Mouse (Mus musculus) lung, adult 2 months (tissue): Measurements from ENCODE around the gene Yeats2.

ENCODE experiments used
- CTCF ChIP-seq: fragments of 200-500 bp; IDR thresholded peaks from 2 replicates; pipeline ENCODE4 v1.5.1; 2011; ENCODE audit warnings: mild to moderate bottlenecking, low read length, control low read depth; ENCODE audit not compliant: insufficient read depth
- POLR2A ChIP-seq: fragments of 200-500 bp; IDR thresholded peaks from 2 replicates; pipeline ENCODE4 v1.6.1; 2011; ENCODE audit warnings: low read depth, mild to moderate bottlenecking, control low read depth, low read length, borderline replicate concordance; ENCODE audit errors: extremely low read depth

DNA sequence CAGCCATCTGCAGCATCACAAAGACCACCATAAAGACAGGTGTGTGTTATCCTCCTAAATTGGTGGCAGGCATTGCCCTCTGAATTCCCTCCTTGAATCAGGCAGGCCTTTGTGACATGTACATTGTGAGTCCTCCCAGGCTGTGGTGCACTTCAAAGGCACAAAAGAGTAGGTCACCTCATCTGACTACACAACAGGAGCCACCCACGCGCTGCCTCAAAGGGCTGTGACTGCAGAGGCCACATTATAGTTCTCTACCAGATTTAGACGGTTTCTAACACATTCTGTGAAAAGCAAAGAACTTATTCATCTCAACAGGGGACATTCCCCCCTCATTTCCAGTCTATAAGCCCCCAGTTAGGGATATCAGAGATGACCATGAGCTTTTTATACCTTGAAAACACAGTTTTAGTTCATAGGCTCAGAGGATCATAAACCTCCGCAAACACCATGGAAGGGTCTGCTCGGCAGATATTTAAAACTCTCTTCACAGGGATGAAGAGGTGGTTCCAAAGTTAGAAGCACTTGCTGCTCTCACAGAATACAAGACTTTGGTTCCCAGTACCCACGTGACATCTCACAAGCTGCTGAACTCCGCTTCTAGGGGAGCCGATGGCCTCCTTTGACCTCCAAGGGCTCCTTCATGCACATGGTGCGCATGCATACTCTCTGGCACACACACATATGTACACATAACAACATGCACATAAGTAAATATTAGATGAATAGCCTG is 107.7 kb downstream of the Yeats2 start:
- TF ChIP-seq POLR2A (no peak), CTCF (no peak)
